Mouse (Mus musculus) heart, embryonic 15.5 days (tissue): ENCODE data around the gene Ces1e. TPM values are rescaled to one million over a fixed set of nuclear protein-coding genes. Genes with fewer than 3 reads are reported as not detected.

Experiments
- ATAC-seq: fragments of 200-750 bp; cut with Nextera tagmentation; replicated peaks from 2 replicates; pipeline ENCODE4 v1.8.0; 2017; ENCODE audit warnings: low read depth, moderate TSS enrichment; ENCODE audit not compliant: insufficient number of reproducible peaks, insufficient read depth, low FRiP score
- H3K27ac ChIP-seq: fragments of 300-500 bp; sonication (generic); 2 replicates; pipeline ENCODE4 v1.5.1; 2015; ENCODE audit warnings: mild to moderate bottlenecking, inconsistent platforms
- H3K27me3 ChIP-seq: fragments of 300-500 bp; sonication (generic); 2 replicates; pipeline ENCODE4 v1.6.1; 2015; ENCODE audit warnings: inconsistent platforms
- H3K36me3 ChIP-seq: fragments of 300-500 bp; sonication (generic); 2 replicates; pipeline ENCODE4 v1.6.1; 2015; ENCODE audit warnings: mild to moderate bottlenecking, inconsistent platforms
- H3K4me1 ChIP-seq: fragments of 300-500 bp; sonication (generic); replicated peaks from 2 replicates; pipeline ENCODE4 v1.6.1; 2015; ENCODE audit warnings: inconsistent platforms
- H3K4me2 ChIP-seq: fragments of 300-500 bp; sonication (generic); 2 replicates; pipeline ENCODE4 v1.6.1; 2015; ENCODE audit warnings: inconsistent platforms, mild to moderate bottlenecking, moderate library complexity
- H3K4me3 ChIP-seq: fragments of 300-500 bp; sonication (generic); 2 replicates; pipeline ENCODE4 v1.5.1; 2015; ENCODE audit warnings: mild to moderate bottlenecking, inconsistent platforms
- H3K9ac ChIP-seq: fragments of 300-500 bp; sonication (generic); 2 replicates; pipeline ENCODE4 v1.6.1; 2015; ENCODE audit warnings: mild to moderate bottlenecking, inconsistent platforms
- H3K9me3 ChIP-seq: fragments of 300-500 bp; sonication (generic); replicated peaks from 2 replicates; pipeline ENCODE4 v1.6.1; 2016; ENCODE audit warnings: inconsistent platforms
- WGBS: fragments of 180-500 bp; shearing (Covaris S2); methylation state at CpG from one replicate; pipeline ENCODE4 v1.1.7; 2015; ENCODE audit warnings: mixed read lengths; 5-methylcytosine and 5-hydroxymethylcytosine counted together
- polyA plus RNA-seq: library from polyadenylated mRNA; unstranded; fragments of >200 nt; fragmentation: Nextera tagmentation; extraction: Ambion mirVana; gene quantifications from 2 replicates; pipeline ENCODE4 v1.2.1, GENCODE M21; 2015

Ces1e gene
- polyA plus RNA-seq, 1 experiment from 2014 or later: 0.18 TPM

- Histone ChIP-seq H3K27ac (no peak overlapping the region), H3K4me2 (no peak overlapping the region), H3K4me3 (no peak overlapping the region), H3K4me1 (peaks cover 15% of the 10 kb centered on the region), H3K27me3 (no peaks in the 10 kb centered on the region), H3K9ac (no peak overlapping the region), H3K9me3 (no peaks in the 10 kb centered on the region), H3K36me3 (no peaks in the 10 kb centered on the region)
- no peak for ATAC-seq
- 60% methylated on average over 2 of the region's 2 CpGs for WGBS
These were observed 54.9 kb downstream of the Ces1e start for GRCm38 (mm10) chr8:93174554-93174953.

- Histone ChIP-seq H3K9me3 (no peaks in the 10 kb centered on the region), H3K27ac (peak overlapping the region; percentile 39; the same call in 1 of the 2 replicates), H3K36me3 (no peaks in the 10 kb centered on the region), H3K9ac (no peak overlapping the region), H3K27me3 (no peaks in the 10 kb centered on the region), H3K4me2 (no peak overlapping the region), H3K4me3 (no peak overlapping the region), H3K4me1 (peaks cover 15% of the 10 kb centered on the region)
- WGBS: 33% methylated on average over 1 of the region's 1 CpGs
- ATAC-seq: peak; percentile 58; the same call in 1 of the 2 replicates
These were observed 57.4 kb downstream of the Ces1e start for GRCm38 (mm10) chr8:93171846-93172590.

- Histone ChIP-seq H3K9me3 (no peaks in the 10 kb centered on the region), H3K4me3 (no peak overlapping the region), H3K4me2 (no peak overlapping the region), H3K36me3 (no peaks in the 10 kb centered on the region), H3K27ac (no peak overlapping the region), H3K9ac (no peak overlapping the region), H3K4me1 (no peaks in the 10 kb centered on the region), H3K27me3 (no peaks in the 10 kb centered on the region)
- no peak for ATAC-seq
- WGBS: 86% methylated on average over 1 of the region's 1 CpGs
These were observed 66.1 kb downstream of the Ces1e start for GRCm38 (mm10) chr8:93163363-93163762.

DNA sequence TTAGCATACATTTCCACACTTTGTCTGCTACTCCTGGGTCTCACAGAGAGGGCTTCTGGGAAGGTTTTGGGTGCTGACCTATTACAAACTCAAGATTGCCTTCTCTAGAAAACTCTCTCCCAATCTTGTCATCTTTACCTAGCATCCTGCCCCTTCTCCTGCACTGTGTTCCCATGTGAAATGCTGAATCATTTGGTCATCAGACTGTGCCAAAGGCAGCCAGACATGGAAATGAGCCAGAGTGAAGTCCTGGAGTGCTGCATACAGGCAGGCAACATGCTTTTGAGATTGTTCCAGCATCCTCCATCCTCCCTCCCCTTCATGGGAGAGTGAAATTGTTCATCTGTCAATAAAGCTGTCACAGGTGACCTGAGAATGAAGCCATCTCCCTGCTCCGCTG, 78.0 kb downstream of the Ces1e start:
- no peak for ATAC-seq
- H3K4me3 ChIP-seq: no peak overlapping the region
- no peaks in the 10 kb centered on the region for H3K4me1 ChIP-seq

More for the DNA sequence above, 78.0 kb downstream of the Ces1e start:
- no peak overlapping the region for H3K9ac ChIP-seq
- H3K4me2 ChIP-seq: no peak overlapping the region
- H3K9me3 ChIP-seq: no peaks in the 10 kb centered on the region
- no peaks in the 10 kb centered on the region for H3K36me3 ChIP-seq
- H3K27me3 ChIP-seq: no peaks in the 10 kb centered on the region
- H3K27ac ChIP-seq: no peak overlapping the region
- WGBS: 86% methylated on average over 1 of the region's 1 CpGs

Other genes starting within 250 kb of the Ces1e start
- gene Ces1a, start 181.4 kb downstream of the Ces1e start, polyA plus RNA-seq: not detected in 2 replicates
- 0.06 and 0.65 TPM in 2 replicates for gene Ces1b, start 149.6 kb downstream of the Ces1e start, polyA plus RNA-seq
- not detected in 2 replicates for gene Ces1c, start 98.3 kb downstream of the Ces1e start, polyA plus RNA-seq
- gene Ces1d, start 31.8 kb downstream of the Ces1e start, polyA plus RNA-seq: 1.8 and 4.0 TPM in 2 replicates
- gene Ces1f, start 50.1 kb upstream of the Ces1e start, polyA plus RNA-seq: 0.19 and 0.20 TPM in 2 replicates
- gene Ces1g, start 107.7 kb upstream of the Ces1e start, polyA plus RNA-seq: 0.05 TPM in 1 of 2 replicates, not detected in the other
- gene Ces1h, start 150.1 kb upstream of the Ces1e start, polyA plus RNA-seq: not detected in 2 replicates